Mouse (Mus musculus) retina, postnatal 7 days (tissue): Measurements from ENCODE around the gene Ddhd1.

Experiments used
- DNase-seq: peaks from one replicate; pipeline ENCODE4 v3.0.0-alpha.2; 2012; ENCODE audit warnings: low read depth, low spot score

Ddhd1 gene

GRCm38 (mm10) chr14:45657641-45658611 lies at the start of gene Ddhd1:
TSS of gene Ddhd1 (minus strand) at chr14:45658143.
- peak; percentile 83 for DNase-seq

- DNase-seq: no peak
These were observed 49.4 kb upstream of the Ddhd1 start for GRCm38 (mm10) chr14:45707176-45707910.

DNA sequence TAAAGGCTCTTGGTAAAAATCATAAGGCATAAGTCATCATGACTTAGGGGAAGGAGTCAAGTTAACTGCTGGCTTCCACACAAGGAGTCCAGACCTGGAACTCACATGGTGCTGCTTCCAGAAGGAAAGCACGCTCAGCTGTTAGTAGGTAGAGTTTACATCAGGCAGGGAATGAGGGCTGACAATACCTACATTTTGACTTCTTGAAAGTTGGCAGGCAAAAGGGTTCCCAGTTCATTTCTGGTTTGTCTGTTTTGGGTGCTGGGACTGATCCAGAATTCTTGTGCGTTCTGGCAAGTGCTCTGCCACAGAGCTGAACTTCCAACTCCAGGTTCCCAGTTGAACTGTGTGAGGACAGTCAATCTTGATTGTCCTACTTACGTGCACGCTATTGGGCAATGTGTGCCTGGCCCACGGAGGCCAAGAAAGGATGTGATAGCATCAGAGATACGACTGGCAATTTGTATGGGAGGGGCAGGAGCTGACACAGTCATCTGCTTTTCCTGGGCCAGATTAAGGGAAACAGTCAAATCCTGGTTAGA lies 42.2 kb upstream of the Ddhd1 start:
- DNase-seq: no peak

DNA sequence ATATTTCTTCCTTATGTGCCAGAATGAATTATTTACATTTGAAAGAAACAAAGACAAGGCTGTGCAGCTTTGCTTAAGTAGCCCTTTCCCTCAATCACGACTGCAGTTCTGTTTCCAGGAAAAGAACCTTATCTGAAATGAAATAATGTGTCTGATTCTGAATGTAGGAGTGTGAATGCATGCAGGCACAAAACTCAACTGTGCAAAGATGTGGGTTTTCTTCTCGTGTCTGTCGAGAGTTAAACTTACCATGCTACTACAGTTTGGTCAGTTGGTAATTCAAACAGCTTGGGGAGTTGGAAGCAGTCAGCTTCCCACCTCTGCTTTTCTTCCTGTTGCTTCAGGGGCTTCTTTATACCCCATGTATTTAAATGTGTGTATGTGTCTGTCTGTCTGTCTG lies 40.9 kb upstream of the Ddhd1 start:
- DNase-seq: no peak

- no peak for DNase-seq
These were observed 38.2 kb upstream of the Ddhd1 start for GRCm38 (mm10) chr14:45696098-45696497.

DNA sequence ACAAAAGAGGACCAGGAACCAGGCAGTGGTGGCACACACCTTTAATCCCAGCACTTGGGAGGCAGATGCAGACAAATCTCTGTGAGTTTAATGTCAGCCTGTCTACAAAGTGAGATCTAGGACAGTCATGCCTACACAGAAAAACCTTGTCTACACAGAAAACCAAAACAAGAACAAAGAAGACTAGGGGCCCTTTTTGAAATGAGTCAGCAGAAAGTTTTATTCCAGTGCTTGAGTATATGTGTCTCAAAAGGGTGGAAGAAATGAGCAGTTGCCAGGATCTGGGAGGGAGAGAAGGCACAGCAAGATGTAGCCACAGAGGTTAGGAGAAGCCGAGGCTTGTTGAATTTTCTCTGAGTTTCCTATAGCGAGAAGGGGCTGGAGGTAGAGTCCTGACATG lies 35.9 kb upstream of the Ddhd1 start:
- DNase-seq: no peak

- DNase-seq: peak; percentile 36
These were observed 32.7 kb upstream of the Ddhd1 start for GRCm38 (mm10) chr14:45690520-45691246.

DNA sequence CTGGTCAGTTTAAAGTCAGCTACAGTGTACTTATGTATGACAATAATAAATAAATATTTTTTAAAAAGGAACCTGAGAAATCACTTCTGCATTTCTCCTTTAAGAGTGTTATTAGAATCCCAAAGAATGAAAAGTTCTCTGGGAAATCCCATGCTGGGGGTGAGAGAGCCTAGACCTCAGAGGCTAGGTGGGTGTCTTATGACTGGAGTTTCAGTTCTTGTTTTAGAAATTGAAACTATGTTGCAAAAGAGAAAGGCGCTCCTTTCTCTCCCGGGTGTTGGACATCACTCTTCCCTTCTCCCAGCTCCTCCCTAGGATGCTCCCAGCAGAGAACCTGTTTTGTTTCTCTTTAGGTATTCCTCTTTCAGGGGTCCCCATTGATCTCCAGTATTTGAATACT lies 27.4 kb upstream of the Ddhd1 start:
- no peak for DNase-seq

DNA sequence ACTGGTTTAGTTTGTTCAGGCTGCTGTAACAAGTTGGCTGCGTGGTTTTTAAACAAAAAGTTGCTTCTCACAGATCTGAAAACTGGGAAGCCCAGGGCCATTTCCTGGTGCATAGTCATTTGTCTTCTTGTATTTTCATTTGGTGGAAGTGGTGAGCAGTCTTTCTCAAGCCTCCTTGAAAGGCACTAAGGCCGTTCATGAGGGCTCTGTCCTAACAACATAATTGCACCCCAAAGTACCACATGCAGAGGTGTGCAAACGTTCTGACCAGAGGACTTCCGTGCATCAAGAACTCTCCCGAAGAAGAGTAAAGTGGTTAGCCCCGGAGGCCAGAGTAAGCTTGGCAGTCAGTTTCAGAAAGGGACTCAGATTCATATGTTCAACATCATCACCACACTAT lies 18.8 kb upstream of the Ddhd1 start:
- DNase-seq: no peak

DNA sequence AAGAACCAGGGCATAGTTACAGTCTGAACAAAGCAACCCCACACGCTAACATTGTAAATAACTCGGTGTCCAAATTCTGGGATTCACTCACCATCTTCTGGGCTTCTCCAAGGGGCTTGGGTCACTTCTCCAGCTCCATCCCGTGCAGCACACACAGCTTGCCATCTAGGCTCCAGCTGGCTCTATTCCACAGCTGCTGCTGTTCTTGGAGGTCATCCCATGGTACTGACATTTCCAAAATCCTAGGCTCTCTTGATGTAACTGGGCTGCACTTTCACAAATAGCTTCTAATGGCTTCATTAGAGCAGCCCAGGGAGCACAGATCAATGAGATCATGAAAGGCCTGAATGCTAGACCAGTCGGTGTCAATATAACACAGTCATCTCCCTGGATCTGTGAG lies 10.4 kb upstream of the Ddhd1 start:
- no peak for DNase-seq

DNA sequence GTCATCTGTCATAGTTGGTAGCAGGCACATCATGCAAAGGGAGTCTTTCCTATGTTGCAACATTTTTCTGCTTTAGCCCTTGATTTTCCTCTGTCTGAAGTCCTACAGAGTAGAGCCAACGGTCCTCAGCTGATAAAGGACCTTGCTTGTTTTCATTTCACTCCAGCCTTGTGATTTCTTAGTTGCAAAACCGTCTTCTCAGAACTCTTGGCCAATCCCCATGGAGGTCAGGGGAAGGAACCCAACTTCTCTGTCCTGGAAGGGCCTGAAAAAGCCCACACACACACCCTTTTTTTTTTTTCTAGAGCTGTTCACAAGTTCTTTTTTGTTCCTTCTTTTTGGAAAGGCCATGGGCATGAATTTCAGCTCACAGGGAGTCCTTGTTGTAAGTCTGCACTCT lies 9.3 kb upstream of the Ddhd1 start:
- DNase-seq: no peak

- DNase-seq: no peak
These were observed 3.6 kb upstream of the Ddhd1 start for GRCm38 (mm10) chr14:45661575-45661974.

DNA sequence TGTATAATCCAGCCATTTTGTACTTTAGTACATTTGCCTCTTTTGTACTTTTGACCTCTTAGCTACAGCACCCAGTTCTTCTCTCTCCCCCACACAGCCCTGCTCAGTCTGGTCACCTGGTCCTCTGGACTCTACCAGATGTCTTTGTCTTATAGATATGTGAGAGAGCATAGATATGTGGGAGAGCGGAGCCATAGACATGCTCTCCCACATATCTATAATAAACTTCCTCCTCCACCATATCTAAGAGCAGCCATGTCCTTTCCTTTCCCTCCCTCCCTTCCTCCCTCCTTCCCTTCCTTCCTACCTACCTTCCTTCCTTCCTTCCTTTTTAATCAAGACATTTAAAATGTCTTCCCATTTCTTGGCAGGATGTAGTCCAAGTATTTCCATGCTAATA lies 2.4 kb upstream of the Ddhd1 start:
- DNase-seq: no peak

DNA sequence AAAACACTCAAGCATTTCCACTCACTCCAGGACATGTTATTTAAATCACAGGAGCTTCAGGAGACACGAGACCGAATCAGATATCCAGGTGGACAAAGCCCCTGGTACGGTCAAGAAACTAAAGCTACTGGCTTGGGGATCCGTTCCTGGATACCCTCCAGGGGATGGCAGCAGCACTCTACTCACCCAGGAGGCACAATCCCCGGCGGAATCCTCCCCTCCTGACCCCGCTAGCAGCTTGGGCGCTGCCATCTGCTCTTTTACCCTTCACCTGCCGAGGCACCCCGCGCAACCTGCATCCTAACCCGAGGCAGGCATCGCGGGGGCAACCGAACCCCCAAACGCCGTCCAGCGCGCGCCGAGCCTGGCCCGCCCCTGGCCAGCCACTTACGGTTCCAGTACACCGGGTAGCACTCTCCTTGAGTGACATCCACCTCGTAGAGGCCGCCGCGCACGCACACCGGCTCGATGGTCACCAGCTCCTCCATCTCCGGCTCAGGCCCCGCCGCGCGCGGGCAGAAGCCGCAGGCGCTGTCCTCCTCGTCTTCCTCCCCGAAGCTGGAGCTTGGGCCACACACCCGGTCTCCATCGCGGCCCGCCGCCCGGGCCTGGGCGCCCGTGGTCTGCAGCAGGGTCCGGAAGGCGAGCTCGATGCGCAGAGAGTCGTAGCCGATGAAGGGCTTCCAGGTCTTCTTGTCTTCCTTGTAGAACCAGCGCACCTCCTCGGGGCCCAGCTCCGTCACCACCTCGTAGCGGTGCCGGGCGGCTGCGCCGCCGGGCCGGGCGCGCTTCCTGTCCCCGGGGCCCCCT lies 907 bp downstream of the Ddhd1 start:
- peak; percentile 44 for DNase-seq

DNA sequence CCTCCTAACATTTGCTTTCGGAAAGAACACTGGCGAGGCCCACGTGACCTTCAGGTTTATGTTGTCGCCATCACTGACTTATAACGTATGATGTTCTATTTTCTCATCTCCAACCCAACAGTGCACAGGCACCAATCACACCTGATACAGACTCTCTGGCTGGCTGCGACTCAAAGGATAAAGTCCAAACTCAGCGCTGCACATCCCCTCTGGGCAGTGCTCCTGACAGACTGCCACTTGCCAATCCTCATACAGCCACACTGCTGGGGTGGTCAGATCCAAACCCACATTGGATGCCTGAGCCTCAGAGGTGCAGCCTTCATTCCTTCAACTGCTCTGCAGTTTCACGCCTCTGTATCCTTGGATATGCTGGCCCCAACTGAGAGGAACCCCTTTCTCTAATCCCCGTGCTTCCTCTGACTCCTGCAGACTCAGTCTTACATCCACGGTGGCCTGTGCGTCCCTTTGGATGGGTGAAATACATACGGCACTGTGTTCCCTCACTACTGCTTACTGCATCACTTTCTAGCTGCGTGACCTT lies 3.0 kb downstream of the Ddhd1 start:
- DNase-seq: no peak

DNA sequence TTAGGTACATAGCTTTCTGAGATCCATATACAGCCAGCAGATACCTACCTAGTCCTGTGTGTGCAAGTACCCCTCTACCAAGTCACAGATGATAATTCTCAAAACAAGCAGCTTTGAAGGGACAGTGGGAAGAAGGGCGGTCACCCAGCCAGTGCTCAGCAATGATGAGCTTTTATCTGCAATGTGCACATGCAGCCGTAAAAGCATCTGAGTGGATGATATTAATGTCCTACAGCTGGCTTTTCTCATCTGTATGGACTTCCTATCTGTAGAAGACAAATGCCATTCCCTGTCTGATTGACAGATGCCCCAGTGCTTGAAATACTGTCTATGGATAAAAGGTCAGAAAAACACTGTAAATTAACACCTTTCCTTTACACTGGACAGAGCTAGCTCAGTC lies 4.2 kb downstream of the Ddhd1 start:
- DNase-seq: no peak

DNA sequence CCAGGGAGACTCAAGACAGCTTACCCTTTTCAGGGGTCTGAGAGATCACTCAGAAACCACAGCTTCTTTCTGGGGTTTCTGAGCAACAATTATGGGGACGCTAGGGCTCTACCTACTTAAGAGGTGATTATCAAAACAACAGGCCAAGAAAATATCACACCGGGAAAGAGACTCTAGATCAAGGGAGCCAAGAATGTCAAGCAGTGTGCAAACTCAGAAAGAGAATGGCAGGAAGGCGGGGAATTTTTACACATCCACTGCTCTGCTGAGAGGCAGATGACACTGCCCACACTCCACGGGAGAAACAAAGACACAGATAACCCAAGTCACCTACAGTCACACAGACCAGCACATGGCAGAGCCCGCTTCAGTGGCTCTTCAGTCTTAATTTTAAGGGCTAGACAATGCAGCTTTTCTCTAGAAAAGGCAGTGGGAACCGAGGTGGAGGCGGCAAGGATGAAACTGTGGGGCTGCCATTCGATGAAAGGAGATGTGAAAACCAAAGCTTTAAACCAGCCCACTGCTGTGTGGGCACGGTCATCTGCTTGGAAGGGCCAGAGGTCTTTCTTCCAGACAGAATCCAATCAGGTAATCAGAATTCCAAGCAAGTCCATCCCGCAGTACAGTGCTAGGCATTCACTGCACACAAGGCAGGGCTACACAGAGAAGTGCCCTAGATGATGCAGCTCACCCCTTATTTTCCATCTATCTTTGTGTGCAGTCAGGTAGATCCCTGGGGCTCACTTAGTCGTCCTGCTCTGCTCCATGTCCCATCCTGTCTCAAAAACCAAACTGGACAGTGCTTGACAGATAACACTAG lies 8.7 kb downstream of the Ddhd1 start:
- DNase-seq: no peak

DNA sequence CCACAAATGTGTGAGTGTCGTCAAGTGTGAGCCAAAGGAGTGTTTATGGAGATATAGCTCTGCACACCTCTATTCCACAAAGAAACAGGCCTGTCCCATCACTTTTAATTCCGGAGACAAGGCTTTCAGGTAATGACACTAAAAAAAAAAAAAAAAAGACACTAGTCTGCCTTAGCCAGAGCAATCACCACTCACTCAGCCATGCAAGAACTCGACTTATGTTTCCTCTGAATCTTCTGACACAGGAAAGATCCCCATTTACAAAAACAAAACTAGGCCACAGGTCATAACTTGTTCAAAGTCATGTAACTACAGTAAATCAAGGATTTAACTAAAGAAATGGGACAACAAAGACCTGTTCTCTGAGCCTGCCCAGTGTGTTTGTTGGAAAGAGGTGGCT lies 9.8 kb downstream of the Ddhd1 start:
- no peak for DNase-seq

GRCm38 (mm10) chr14:45647632-45648031 lies 10.3 kb downstream of the Ddhd1 start:
- DNase-seq: no peak

GRCm38 (mm10) chr14:45647175-45647574 lies 10.8 kb downstream of the Ddhd1 start:
- no peak for DNase-seq
